Comparison of ENCODE assay signal across 27 mouse cellular contexts in the genomic region with DNA sequence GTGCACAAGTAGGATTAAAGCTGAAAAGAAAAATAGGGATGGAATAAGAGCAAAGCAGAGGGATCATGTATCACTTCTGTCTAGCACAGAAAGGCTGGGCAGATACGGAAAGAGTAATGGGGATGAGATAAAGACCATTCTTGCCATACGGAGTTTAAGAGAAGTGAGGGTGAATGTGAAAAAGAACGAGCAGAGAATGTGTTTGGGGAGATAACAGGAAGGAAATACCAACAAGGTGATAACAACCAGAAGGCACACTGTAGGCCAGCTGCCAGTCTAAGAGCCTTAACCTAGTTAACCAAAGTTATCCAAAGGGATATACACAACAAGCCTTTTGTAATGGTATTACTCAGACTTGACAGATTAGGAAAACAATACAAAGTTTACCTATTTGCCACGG.
DNase-seq lines count a peak whose midpoint lies in the region; ATAC-seq and TF ChIP-seq lines count a peak whose summit lies in the region.
"Had no signal": no experiment of that assay in that cellular context is flagged by ENCODE, and none has a peak within 500 bp of the region (broad histone marks: within the 10 kb centered on the region; RNA-seq: fewer than 3 reads in every experiment).

No protein-coding gene starts in this region.

- H3K4me1 ChIP-seq in liver, postnatal 0 days (ENCODE audit: insufficient read depth): no peaks in the 10 kb centered on the region
- no peaks in the 10 kb centered on the region for H3K4me1 ChIP-seq in liver, embryonic 15.5 days (replicated peaks)
- H3K4me1 ChIP-seq in kidney, embryonic 15.5 days: no peaks in the 10 kb centered on the region
- H3K4me1 ChIP-seq: embryonic facial prominence, embryonic 10.5 days; embryonic facial prominence, embryonic 15.5 days; megakaryocyte, embryonic 14.5 days had no signal

- H3K9ac ChIP-seq in liver, postnatal 0 days (replicated peaks): no peak overlapping the region
- no peak overlapping the region for H3K9ac ChIP-seq in liver, embryonic 15.5 days
- H3K9ac ChIP-seq in kidney, embryonic 15.5 days: no peak overlapping the region
- H3K9ac ChIP-seq: embryonic facial prominence, embryonic 15.5 days; forebrain, embryonic 13.5 days; neural tube, embryonic 13.5 days had no signal

- WGBS in liver, postnatal 0 days (ENCODE audit: insufficient replicate concordance): 37% methylated on average over 4 of the region's 4 CpGs
- WGBS in liver, embryonic 15.5 days (ENCODE audit: insufficient replicate concordance): 23% methylated on average over 4 of the region's 4 CpGs
- 52% methylated on average over 4 of the region's 4 CpGs for WGBS in kidney, embryonic 15.5 days

- no peak overlapping the region for H3K27ac ChIP-seq in liver, postnatal 0 days (ENCODE audit: low read depth)
- peak overlapping the region; percentile 33; the same call in 1 of the 2 replicates for H3K27ac ChIP-seq in liver, embryonic 15.5 days (replicated peaks)
- no peak overlapping the region for H3K27ac ChIP-seq in kidney, embryonic 15.5 days
- H3K27ac ChIP-seq: embryonic facial prominence, embryonic 10.5 days; embryonic facial prominence, embryonic 15.5 days; forebrain, embryonic 13.5 days; heart, embryonic 10.5 days; stomach, postnatal 0 days had no signal

- no peaks in the 10 kb centered on the region for H3K36me3 ChIP-seq in liver, postnatal 0 days (replicated peaks; ENCODE audit: insufficient read depth, low read length)
- no peaks in the 10 kb centered on the region for H3K36me3 ChIP-seq in liver, embryonic 15.5 days (replicated peaks)
- H3K36me3 ChIP-seq in kidney, embryonic 15.5 days: no peaks in the 10 kb centered on the region
- H3K36me3 ChIP-seq: embryonic facial prominence, embryonic 10.5 days; embryonic facial prominence, embryonic 15.5 days; G1E; heart, embryonic 10.5 days; neural tube, embryonic 13.5 days had no signal

- H3K4me3 ChIP-seq in liver, postnatal 0 days (ENCODE audit: low read depth, low read length): no peak overlapping the region
- no peak overlapping the region for H3K4me3 ChIP-seq in liver, embryonic 15.5 days (replicated peaks)
- no peak overlapping the region for H3K4me3 ChIP-seq in kidney, embryonic 15.5 days (replicated peaks)
- H3K4me3 ChIP-seq: embryonic facial prominence, embryonic 10.5 days; embryonic facial prominence, embryonic 15.5 days; forebrain, embryonic 13.5 days; heart, embryonic 10.5 days; megakaryocyte, embryonic 14.5 days; neural tube, embryonic 13.5 days had no signal

- H3K27me3 ChIP-seq in liver, postnatal 0 days (ENCODE audit: insufficient read depth, low read length): no peaks in the 10 kb centered on the region
- H3K27me3 ChIP-seq in liver, embryonic 15.5 days: no peaks in the 10 kb centered on the region
- no peaks in the 10 kb centered on the region for H3K27me3 ChIP-seq in kidney, embryonic 15.5 days
- H3K27me3 ChIP-seq: embryonic facial prominence, embryonic 15.5 days; forebrain, embryonic 13.5 days; megakaryocyte, embryonic 14.5 days; neural tube, embryonic 13.5 days had no signal

- no peak for TF ChIP-seq EP300 in liver, postnatal 0 days (IDR thresholded peaks at IDR 0.05; ENCODE audit: low read depth)

- H3K4me2 ChIP-seq in liver, postnatal 0 days (ENCODE audit: low read depth, low read length): no peak overlapping the region
- no peak overlapping the region for H3K4me2 ChIP-seq in liver, embryonic 15.5 days
- no peak overlapping the region for H3K4me2 ChIP-seq in kidney, embryonic 15.5 days
- H3K4me2 ChIP-seq: embryonic facial prominence, embryonic 15.5 days; forebrain, embryonic 13.5 days; neural tube, embryonic 13.5 days had no signal

- DNase-seq in embryo, embryonic 11 days: peak; percentile 1
- no peak for DNase-seq in embryo, embryonic 9.5 days (ENCODE audit: extremely low spot score)
- peak; percentile 3 for DNase-seq in liver
- DNase-seq in liver, postnatal 0 days: no peak
- DNase-seq in MEL-GATA-1-ER (ENCODE audit: extremely low read depth, low read depth): peak; percentile 40
- DNase-seq: adrenal gland, postnatal 14 days; cerebellum, adult 11 months; cerebellum, adult 9-10 months; cerebellum, postnatal 36 days; gastrocnemius, postnatal 14 days; heart, postnatal 36 days; kidney, adult 9 months; kidney, postnatal 14 days; lung, postnatal 4 days; right cerebral cortex, postnatal 4 days; thymus, postnatal 4 days had no signal

- no peaks in the 10 kb centered on the region for H3K9me3 ChIP-seq in liver, postnatal 0 days (ENCODE audit: low read length)
- H3K9me3 ChIP-seq in liver, embryonic 15.5 days (replicated peaks): no peaks in the 10 kb centered on the region
- H3K9me3 ChIP-seq in kidney, embryonic 15.5 days (replicated peaks): no peaks in the 10 kb centered on the region
- H3K9me3 ChIP-seq: embryonic facial prominence, embryonic 10.5 days; embryonic facial prominence, embryonic 15.5 days; forebrain, embryonic 13.5 days; heart, embryonic 10.5 days; megakaryocyte, embryonic 14.5 days; neural tube, embryonic 13.5 days had no signal

- no peak for TF ChIP-seq CTCF in liver, postnatal 0 days (IDR thresholded peaks at IDR 0.05; ENCODE audit: low read depth)

- ATAC-seq in liver, postnatal 0 days: no peak
- ATAC-seq in liver, embryonic 15.5 days (ENCODE audit: insufficient read depth): peak; percentile 78
- no peak for ATAC-seq in kidney, embryonic 15.5 days (replicated peaks; ENCODE audit: low FRiP score)
- ATAC-seq: forebrain, embryonic 13.5 days; intestine, embryonic 16.5 days had no signal

Comparison
In these comparisons a context has a peak if more than half of its experiments do, and no peak if none do; other contexts are left out.
1. DNase-seq: peak in embryo, embryonic 11 days (single experiment), liver (single experiment) and MEL-GATA-1-ER (single experiment); none in embryo, embryonic 9.5 days (single experiment) and liver, postnatal 0 days (single experiment).